Mouse (Mus musculus): Measurements from ENCODE around the gene Sap25. TPM values are rescaled to one million over a fixed set of nuclear protein-coding genes. Genes with fewer than 3 reads are reported as not detected.

The Sap25 gene
- polyA plus RNA-seq, 1 experiment from 2014 or later, result 6.2 TPM

- Histone ChIP-seq H3K4me3 (ENCODE audit: low read length) (no peak overlapping the region), H3K9me3 (replicated peaks; ENCODE audit: control insufficient read depth, low read length) (no peaks in the 10 kb centered on the region), H3K27me3 (ENCODE audit: control insufficient read depth, insufficient read depth, low read length) (no peaks in the 10 kb centered on the region), H3K9ac (ENCODE audit: low read length) (no peak overlapping the region), H3K27ac (ENCODE audit: low read length) (no peak overlapping the region), H3K4me2 (ENCODE audit: low read depth, low read length) (no peak overlapping the region), H3K4me1 (ENCODE audit: control insufficient read depth, insufficient read depth, low read length) (peaks cover 15% of the 10 kb centered on the region), H3K36me3 (ENCODE audit: control insufficient read depth, insufficient read depth) (peaks cover 4% of the 10 kb centered on the region; the same call in 1 of the 2 replicates)
- ATAC-seq (replicated peaks; ENCODE audit: extremely low read depth, insufficient read depth, low FRiP score), result no peak
- 83% methylated on average over 4 of the region's 4 CpGs for WGBS
Measured at GRCm38 (mm10) chr5:137679726-137680125, 38.6 kb downstream of the Sap25 start.

- H3K4me2 ChIP-seq (ENCODE audit: low read depth, low read length), result no peak overlapping the region
- no peaks in the 10 kb centered on the region for H3K9me3 ChIP-seq (replicated peaks; ENCODE audit: control insufficient read depth, low read length)
- H3K27ac ChIP-seq (ENCODE audit: low read length), result no peak overlapping the region
- ATAC-seq (replicated peaks; ENCODE audit: extremely low read depth, insufficient read depth, low FRiP score), result no peak
- H3K4me1 ChIP-seq (ENCODE audit: control insufficient read depth, insufficient read depth, low read length), result peaks cover 15% of the 10 kb centered on the region
- H3K36me3 ChIP-seq (ENCODE audit: control insufficient read depth, insufficient read depth), result peaks cover under 1% of the 10 kb centered on the region; the same call in 1 of the 2 replicates
- no peak overlapping the region for H3K9ac ChIP-seq (ENCODE audit: low read length)
- no peaks in the 10 kb centered on the region for H3K27me3 ChIP-seq (ENCODE audit: control insufficient read depth, insufficient read depth, low read length)
- WGBS, result 90% methylated on average over 6 of the region's 6 CpGs
- H3K4me3 ChIP-seq (ENCODE audit: low read length), result no peak overlapping the region
Measured at GRCm38 (mm10) chr5:137682526-137682925, 41.4 kb downstream of the Sap25 start.

- Histone ChIP-seq H3K4me3 (ENCODE audit: low read length) (peak overlapping the region; percentile 87), H3K9ac (ENCODE audit: low read length) (peak overlapping the region; percentile 81), H3K27me3 (ENCODE audit: control insufficient read depth, insufficient read depth, low read length) (no peaks in the 10 kb centered on the region), H3K36me3 (ENCODE audit: control insufficient read depth, insufficient read depth) (no peaks in the 10 kb centered on the region), H3K4me2 (ENCODE audit: low read depth, low read length) (peak overlapping the region; percentile 96), H3K27ac (ENCODE audit: low read length) (peak overlapping the region; percentile 84), H3K9me3 (replicated peaks; ENCODE audit: control insufficient read depth, low read length) (no peaks in the 10 kb centered on the region), H3K4me1 (ENCODE audit: control insufficient read depth, insufficient read depth, low read length) (peaks cover 15% of the 10 kb centered on the region)
- 7% methylated on average over 25 of the region's 28 CpGs for WGBS
- ATAC-seq (replicated peaks; ENCODE audit: extremely low read depth, insufficient read depth, low FRiP score), result peak; percentile 2; the same call in 1 of the 2 replicates
Measured at GRCm38 (mm10) chr5:137683388-137684293, 42.5 kb downstream of the Sap25 start.

GRCm38 (mm10) chr5:137684294-137685123, 43.4 kb downstream of the Sap25 start, which contains the start of gene Agfg2:
Agfg2 (minus strand) TSS chr5:137684726.
- WGBS, result under 1% methylated on average over 61 of the region's 62 CpGs
- peak; percentile 97 for ATAC-seq (replicated peaks; ENCODE audit: extremely low read depth, insufficient read depth, low FRiP score)

GRCm38 (mm10) chr5:137685653-137686052, 44.5 kb downstream of the Sap25 start:
- Histone ChIP-seq H3K9me3 (replicated peaks; ENCODE audit: control insufficient read depth, low read length) (no peaks in the 10 kb centered on the region), H3K4me3 (ENCODE audit: low read length) (no peak overlapping the region), H3K9ac (ENCODE audit: low read length) (no peak overlapping the region), H3K4me1 (ENCODE audit: control insufficient read depth, insufficient read depth, low read length) (peaks cover 19% of the 10 kb centered on the region), H3K27ac (ENCODE audit: low read length) (no peak overlapping the region), H3K36me3 (ENCODE audit: control insufficient read depth, insufficient read depth) (no peaks in the 10 kb centered on the region), H3K4me2 (ENCODE audit: low read depth, low read length) (no peak overlapping the region), H3K27me3 (ENCODE audit: control insufficient read depth, insufficient read depth, low read length) (no peaks in the 10 kb centered on the region)
- ATAC-seq (replicated peaks; ENCODE audit: extremely low read depth, insufficient read depth, low FRiP score), result no peak
- 92% methylated on average over 3 of the region's 3 CpGs for WGBS

More at GRCm38 (mm10) chr5:137684294-137685123, 43.4 kb downstream of the Sap25 start, which contains the start of gene Agfg2:
- H3K9me3 ChIP-seq (replicated peaks; ENCODE audit: control insufficient read depth, low read length), result no peaks in the 10 kb centered on the region
- peak within 1 kb of the TSS; percentile 84 for H3K27ac ChIP-seq (ENCODE audit: low read length)
- peak within 1 kb of the TSS; percentile 87 for H3K4me3 ChIP-seq (ENCODE audit: low read length)
- H3K9ac ChIP-seq (ENCODE audit: low read length), result peak within 1 kb of the TSS; percentile 81
- no peaks in the 10 kb centered on the region for H3K36me3 ChIP-seq (ENCODE audit: control insufficient read depth, insufficient read depth)
- H3K4me1 ChIP-seq (ENCODE audit: control insufficient read depth, insufficient read depth, low read length), result peaks cover 15% of the 10 kb centered on the region
- H3K27me3 ChIP-seq (ENCODE audit: control insufficient read depth, insufficient read depth, low read length), result no peaks in the 10 kb centered on the region
- peak within 1 kb of the TSS; percentile 96 for H3K4me2 ChIP-seq (ENCODE audit: low read depth, low read length)

GRCm38 (mm10) chr5:137686127-137686790, 45.1 kb downstream of the Sap25 start:
- WGBS, result 69% methylated on average over 6 of the region's 6 CpGs
- Histone ChIP-seq H3K27me3 (ENCODE audit: control insufficient read depth, insufficient read depth, low read length) (no peaks in the 10 kb centered on the region), H3K27ac (ENCODE audit: low read length) (no peak overlapping the region), H3K36me3 (ENCODE audit: control insufficient read depth, insufficient read depth) (no peaks in the 10 kb centered on the region), H3K4me2 (ENCODE audit: low read depth, low read length) (no peak overlapping the region), H3K4me1 (ENCODE audit: control insufficient read depth, insufficient read depth, low read length) (peaks cover 20% of the 10 kb centered on the region), H3K9me3 (replicated peaks; ENCODE audit: control insufficient read depth, low read length) (no peaks in the 10 kb centered on the region), H3K4me3 (ENCODE audit: low read length) (no peak overlapping the region), H3K9ac (ENCODE audit: low read length) (no peak overlapping the region)
- no peak for ATAC-seq (replicated peaks; ENCODE audit: extremely low read depth, insufficient read depth, low FRiP score)

GRCm38 (mm10) chr5:137689974-137690373, 48.8 kb downstream of the Sap25 start:
- Histone ChIP-seq H3K27me3 (ENCODE audit: control insufficient read depth, insufficient read depth, low read length) (no peaks in the 10 kb centered on the region), H3K27ac (ENCODE audit: low read length) (peak overlapping the region; percentile 13; the same call in 1 of the 2 replicates), H3K4me2 (ENCODE audit: low read depth, low read length) (no peak overlapping the region), H3K36me3 (ENCODE audit: control insufficient read depth, insufficient read depth) (no peaks in the 10 kb centered on the region), H3K9ac (ENCODE audit: low read length) (no peak overlapping the region), H3K4me3 (ENCODE audit: low read length) (no peak overlapping the region), H3K4me1 (ENCODE audit: control insufficient read depth, insufficient read depth, low read length) (peaks cover 5% of the 10 kb centered on the region), H3K9me3 (replicated peaks; ENCODE audit: control insufficient read depth, low read length) (no peaks in the 10 kb centered on the region)
- WGBS, result 76% methylated on average over 3 of the region's 3 CpGs
- ATAC-seq (replicated peaks; ENCODE audit: extremely low read depth, insufficient read depth, low FRiP score), result no peak

- ATAC-seq (replicated peaks; ENCODE audit: extremely low read depth, insufficient read depth, low FRiP score), result peak; percentile 43; the same call in 1 of the 2 replicates
- Histone ChIP-seq H3K9me3 (replicated peaks; ENCODE audit: control insufficient read depth, low read length) (no peaks in the 10 kb centered on the region), H3K27me3 (ENCODE audit: control insufficient read depth, insufficient read depth, low read length) (no peaks in the 10 kb centered on the region), H3K4me1 (ENCODE audit: control insufficient read depth, insufficient read depth, low read length) (peaks cover 5% of the 10 kb centered on the region), H3K27ac (ENCODE audit: low read length) (peak overlapping the region; percentile 13), H3K4me3 (ENCODE audit: low read length) (no peak overlapping the region), H3K36me3 (ENCODE audit: control insufficient read depth, insufficient read depth) (no peaks in the 10 kb centered on the region), H3K9ac (ENCODE audit: low read length) (no peak overlapping the region), H3K4me2 (ENCODE audit: low read depth, low read length) (0 out of 2 replicates have a peak overlapping the region, but pooled peaks have one; percentile 0)
- 25% methylated on average over 9 of the region's 9 CpGs for WGBS
Measured at GRCm38 (mm10) chr5:137690531-137690930, 49.4 kb downstream of the Sap25 start.
